Mouse (Mus musculus) heart, embryonic 12.5 days (tissue): ENCODE data around the gene Yipf2. TPM values are rescaled to one million over a fixed set of nuclear protein-coding genes. Genes with fewer than 3 reads are reported as not detected.
A peak's percentile ranks its signal among the peaks of the same experiment; 100 is the strongest.
"Not testable (repeated sequence)": the region's sequence is repeated elsewhere in the genome, so short reads cannot be mapped to it uniquely, and the experiment has no call there.

Experiments
- ATAC-seq: fragments of 200-750 bp; cut with Nextera tagmentation; 2 replicates; pipeline ENCODE4 v1.8.0; 2017; ENCODE audit warnings: moderate TSS enrichment, moderate library complexity; ENCODE audit not compliant: insufficient number of reproducible peaks, low FRiP score
- H3K27ac ChIP-seq: fragments of 300-500 bp; sonication (generic); 2 replicates; pipeline ENCODE4 v1.5.1; 2016; ENCODE audit warnings: mild to moderate bottlenecking, moderate library complexity; ENCODE audit not compliant: poor library complexity, severe bottlenecking
- H3K27me3 ChIP-seq: fragments of 300-500 bp; sonication (generic); replicated peaks from 2 replicates; pipeline ENCODE4 v1.6.1; 2016; ENCODE audit warnings: mild to moderate bottlenecking, moderate library complexity
- H3K36me3 ChIP-seq: fragments of 300-500 bp; sonication (generic); 2 replicates; pipeline ENCODE4 v1.6.1; 2016; ENCODE audit warnings: mild to moderate bottlenecking, moderate library complexity
- H3K4me1 ChIP-seq: fragments of 300-500 bp; sonication (generic); replicated peaks from 2 replicates; pipeline ENCODE4 v1.6.1; 2016; ENCODE audit warnings: mild to moderate bottlenecking
- H3K4me2 ChIP-seq: fragments of 300-500 bp; sonication (generic); 2 replicates; pipeline ENCODE4 v1.6.1; 2016; ENCODE audit warnings: mild to moderate bottlenecking, moderate library complexity
- H3K4me3 ChIP-seq: fragments of 300-500 bp; sonication (generic); 2 replicates; pipeline ENCODE4 v1.5.1; 2016; ENCODE audit warnings: mild to moderate bottlenecking
- H3K9ac ChIP-seq: fragments of 300-500 bp; sonication (generic); 2 replicates; pipeline ENCODE4 v1.6.1; 2016; ENCODE audit warnings: mild to moderate bottlenecking, moderate library complexity
- H3K9me3 ChIP-seq: fragments of 300-500 bp; sonication (generic); replicated peaks from 2 replicates; pipeline ENCODE4 v1.6.1; 2016; ENCODE audit warnings: mild to moderate bottlenecking, moderate library complexity
- WGBS: fragments of 180-500 bp; shearing (Covaris S2); methylation state at CpG from one replicate; pipeline ENCODE4 v1.1.7; 2016; 5-methylcytosine and 5-hydroxymethylcytosine counted together
- polyA plus RNA-seq: library from polyadenylated mRNA; unstranded; fragments of >200 nt; fragmentation: Nextera tagmentation; extraction: Ambion mirVana; gene quantifications from 2 replicates; pipeline ENCODE4 v1.2.1, GENCODE M21; 2016

Gene Yipf2
- polyA plus RNA-seq, 1 experiment from 2014 or later, result 14.8 TPM

- peaks cover 31% of the 10 kb centered on the region for H3K36me3 ChIP-seq
- no peak overlapping the region for H3K4me2 ChIP-seq
- H3K9ac ChIP-seq, result no peak overlapping the region
- H3K9me3 ChIP-seq, result no peaks in the 10 kb centered on the region
- H3K4me3 ChIP-seq, result no peak overlapping the region
- H3K4me1 ChIP-seq, result peaks cover 51% of the 10 kb centered on the region
- no peak for ATAC-seq
- 92% methylated on average over 2 of the region's 2 CpGs for WGBS
- peak overlapping the region; percentile 0; the same call in 1 of the 2 replicates for H3K27ac ChIP-seq
- no peaks in the 10 kb centered on the region for H3K27me3 ChIP-seq
Measured at GRCm38 (mm10) chr9:21556996-21557395, 35.6 kb downstream of the Yipf2 start.

- no peak overlapping the region for H3K4me3 ChIP-seq
Measured at GRCm38 (mm10) chr9:21555198-21555742, 37.4 kb downstream of the Yipf2 start.

DNA sequence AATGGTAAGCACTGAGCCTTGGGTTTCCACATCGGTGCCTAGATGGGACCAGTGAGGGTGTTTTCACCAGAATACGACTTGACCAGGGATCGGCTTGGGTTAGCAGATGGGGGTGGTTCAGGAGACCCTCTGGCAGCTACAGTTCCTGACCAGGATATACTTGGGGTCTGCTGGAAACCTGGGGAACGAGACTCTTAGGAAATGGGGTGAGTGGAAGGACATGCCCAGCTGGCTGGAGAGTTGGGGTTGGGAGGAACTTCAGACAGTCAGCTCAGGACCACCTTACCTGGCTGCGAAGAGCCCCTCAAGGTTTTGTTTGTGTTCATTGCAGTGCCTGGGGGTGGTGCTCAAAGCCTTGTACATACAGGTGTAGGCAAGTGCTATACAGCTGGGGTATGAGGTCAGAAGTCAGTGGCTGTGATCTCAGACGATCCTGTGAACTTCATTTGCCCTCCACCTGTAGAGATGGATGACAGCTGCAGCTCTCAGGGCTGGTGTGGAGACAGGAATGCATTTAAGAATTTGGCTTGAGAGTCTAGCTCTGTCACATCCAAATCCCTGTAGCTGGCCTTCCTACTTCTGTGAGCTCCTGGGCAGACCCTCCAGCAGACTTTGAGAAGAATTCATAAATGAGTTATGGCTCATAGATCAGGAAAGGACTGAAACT lies 38.9 kb downstream of the Yipf2 start:
- H3K27ac ChIP-seq, result no peak overlapping the region
- H3K4me2 ChIP-seq, result no peak overlapping the region
- no peak overlapping the region for H3K4me3 ChIP-seq
- no peak overlapping the region for H3K9ac ChIP-seq
- no peaks in the 10 kb centered on the region for H3K27me3 ChIP-seq
- H3K9me3 ChIP-seq, result no peaks in the 10 kb centered on the region
- peaks cover 45% of the 10 kb centered on the region for H3K4me1 ChIP-seq
- H3K36me3 ChIP-seq, result peaks cover 36% of the 10 kb centered on the region
- WGBS, result 86% methylated on average over 6 of the region's 6 CpGs
- ATAC-seq, result no peak

More at GRCm38 (mm10) chr9:21555198-21555742, 37.4 kb downstream of the Yipf2 start:
- WGBS, result 81% methylated on average over 6 of the region's 6 CpGs
- Histone ChIP-seq H3K9me3 (no peaks in the 10 kb centered on the region), H3K4me1 (peaks cover 51% of the 10 kb centered on the region), H3K36me3 (peaks cover 33% of the 10 kb centered on the region), H3K4me2 (no peak overlapping the region), H3K27me3 (no peaks in the 10 kb centered on the region), H3K27ac (no peak overlapping the region), H3K9ac (no peak overlapping the region)
- ATAC-seq, result no peak

- H3K9me3 ChIP-seq, result no peaks in the 10 kb centered on the region
- H3K9ac ChIP-seq, result no peak overlapping the region
- H3K36me3 ChIP-seq, result peaks cover 36% of the 10 kb centered on the region
- 94% methylated on average over 2 of the region's 2 CpGs for WGBS
- H3K27me3 ChIP-seq, result no peaks in the 10 kb centered on the region
- H3K4me1 ChIP-seq, result peaks cover 32% of the 10 kb centered on the region
- no peak overlapping the region for H3K4me3 ChIP-seq
- no peak overlapping the region for H3K27ac ChIP-seq
- no peak for ATAC-seq
- no peak overlapping the region for H3K4me2 ChIP-seq
Measured at GRCm38 (mm10) chr9:21551049-21551448, 41.6 kb downstream of the Yipf2 start.

GRCm38 (mm10) chr9:21547075-21547941 lies 45.3 kb downstream of the Yipf2 start:
- WGBS, result under 1% methylated on average over 52 of the region's 66 CpGs
- H3K27ac ChIP-seq, result peak overlapping the region; percentile 95
- ATAC-seq, result peak; percentile 54

DNA sequence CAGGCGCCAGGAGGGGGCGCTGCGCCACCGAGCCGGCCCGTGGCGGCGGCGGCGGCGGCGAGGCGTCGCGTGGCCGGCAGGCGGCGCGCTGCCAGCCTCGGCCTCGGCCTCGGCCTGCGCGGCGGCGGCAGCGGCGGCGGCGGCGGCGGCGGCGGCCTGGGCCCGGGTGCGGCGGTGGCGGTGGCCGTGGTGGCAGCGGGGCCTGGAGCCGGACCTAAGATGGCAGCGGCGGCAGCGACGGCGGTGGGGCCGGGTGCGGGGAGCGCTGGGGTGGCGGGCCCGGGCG lies 45.9 kb downstream of the Yipf2 start, which contains the start of gene Carm1:
Gene Carm1, plus strand, starts transcription at position 106 of the 286 bp plus-strand sequence.
- H3K4me3 ChIP-seq, result peak within 1 kb of the TSS; percentile 86
- H3K27me3 ChIP-seq, result no peaks in the 10 kb centered on the region
- peak within 1 kb of the TSS; percentile 83 for H3K4me2 ChIP-seq
- no peak for ATAC-seq
- H3K9me3 ChIP-seq, result no peaks in the 10 kb centered on the region
- H3K4me1 ChIP-seq, result peaks cover 15% of the 10 kb centered on the region
- H3K36me3 ChIP-seq, result peaks cover 17% of the 10 kb centered on the region
- 26% methylated on average over 52 of the region's 52 CpGs for WGBS
- peak within 1 kb of the TSS; percentile 95 for H3K27ac ChIP-seq
- H3K9ac ChIP-seq, result peak within 1 kb of the TSS; percentile 91

More at GRCm38 (mm10) chr9:21547075-21547941, 45.3 kb downstream of the Yipf2 start:
- Histone ChIP-seq H3K4me2 (peak overlapping the region; percentile 83), H3K27me3 (no peaks in the 10 kb centered on the region), H3K9ac (peak overlapping the region; percentile 91), H3K36me3 (peaks cover 20% of the 10 kb centered on the region), H3K4me1 (peaks cover 15% of the 10 kb centered on the region), H3K9me3 (no peaks in the 10 kb centered on the region), H3K4me3 (peak overlapping the region; percentile 86)

GRCm38 (mm10) chr9:21545916-21546788 lies 46.5 kb downstream of the Yipf2 start:
- Histone ChIP-seq H3K9ac (peak overlapping the region; percentile 64), H3K4me3 (peak overlapping the region; percentile 86), H3K27ac (peak overlapping the region; percentile 85), H3K9me3 (no peaks in the 10 kb centered on the region), H3K4me1 (peaks cover 15% of the 10 kb centered on the region), H3K36me3 (peaks cover 13% of the 10 kb centered on the region), H3K27me3 (no peaks in the 10 kb centered on the region), H3K4me2 (peak overlapping the region; percentile 75)
- peak; percentile 96 for ATAC-seq
- WGBS, result under 1% methylated on average over 66 of the region's 67 CpGs

DNA sequence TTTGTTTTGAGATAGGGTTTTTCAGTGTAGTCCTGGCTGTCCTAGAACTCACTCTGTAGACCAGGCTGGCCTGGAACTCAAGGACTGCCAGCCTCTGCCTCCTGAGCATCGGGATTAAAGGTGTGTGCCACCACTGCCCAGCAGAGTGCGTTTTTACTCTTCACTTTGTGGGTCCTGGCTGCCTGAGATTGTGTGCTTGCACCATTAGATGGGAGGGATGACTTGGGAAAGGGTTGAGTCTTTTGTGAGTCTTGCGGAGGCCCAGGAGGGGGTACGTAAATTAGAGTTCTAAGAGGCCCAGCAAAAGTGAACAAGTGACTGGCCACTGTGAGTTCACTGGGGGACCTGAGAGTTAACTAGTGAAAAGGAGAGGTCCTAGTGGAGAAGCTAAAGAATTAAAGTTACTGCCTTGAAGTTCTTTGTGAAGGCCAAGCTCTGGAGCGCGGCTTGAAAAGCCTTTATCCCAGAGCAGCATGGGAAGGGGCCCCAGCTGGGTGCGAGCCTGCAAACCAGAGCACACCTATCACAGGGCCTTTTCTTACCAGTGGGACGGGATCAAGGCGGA lies 47.2 kb downstream of the Yipf2 start:
- Histone ChIP-seq H3K4me2 (peak overlapping the region; percentile 75), H3K4me3 (peak overlapping the region; percentile 86), H3K27me3 (no peaks in the 10 kb centered on the region), H3K36me3 (peaks cover 8% of the 10 kb centered on the region; the same call in 1 of the 2 replicates), H3K9ac (peak overlapping the region; percentile 64), H3K4me1 (peaks cover 15% of the 10 kb centered on the region), H3K27ac (peak overlapping the region; percentile 85), H3K9me3 (no peaks in the 10 kb centered on the region)
- WGBS, result 16% methylated on average over 9 of the region's 9 CpGs
- peak; percentile 43 for ATAC-seq

GRCm38 (mm10) chr9:21542001-21542400 lies 50.6 kb downstream of the Yipf2 start:
- not testable (repeated sequence) for H3K4me3 ChIP-seq

DNA sequence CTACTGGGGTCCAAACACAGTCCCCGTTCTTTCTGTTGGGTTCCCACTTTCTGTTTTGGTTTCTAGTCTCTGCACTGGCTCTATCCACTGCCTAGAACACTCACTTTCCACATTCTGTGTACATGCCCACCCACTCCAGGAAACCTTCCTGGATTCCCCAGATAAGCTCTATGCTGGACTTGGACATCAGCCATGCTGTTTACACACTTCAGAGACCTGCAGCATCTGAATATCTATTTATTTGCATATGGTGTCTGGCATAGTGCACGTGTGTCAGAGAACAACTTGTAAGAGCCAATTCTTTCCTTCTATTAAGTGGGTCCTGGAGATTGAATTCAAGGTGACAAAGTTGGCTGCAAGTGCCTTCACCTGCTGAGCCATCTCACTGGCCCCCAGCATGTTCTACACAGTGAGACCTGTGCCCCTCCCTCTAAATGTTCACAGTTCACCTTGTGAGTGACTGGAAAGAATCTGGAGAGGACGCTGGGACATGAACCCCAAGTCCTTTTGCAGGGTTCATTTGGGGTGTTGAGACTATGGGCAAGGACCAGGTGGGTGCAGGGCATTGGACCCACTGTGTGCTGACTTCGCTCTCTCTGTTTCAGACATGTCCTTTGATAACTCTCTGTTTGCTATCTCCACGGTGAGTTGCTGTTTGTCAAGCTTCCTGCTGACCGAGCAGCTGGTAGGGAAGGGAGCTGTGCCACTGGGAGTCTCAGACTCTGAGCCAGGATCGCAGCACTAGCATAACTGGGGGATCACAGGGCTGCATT lies 52.5 kb downstream of the Yipf2 start:
- Histone ChIP-seq H3K9me3 (no peaks in the 10 kb centered on the region), H3K36me3 (no peaks in the 10 kb centered on the region), H3K27ac (no peak overlapping the region), H3K27me3 (no peaks in the 10 kb centered on the region), H3K4me3 (no peak overlapping the region), H3K4me1 (peaks cover 8% of the 10 kb centered on the region), H3K9ac (no peak overlapping the region), H3K4me2 (no peak overlapping the region)
- WGBS, result 59% methylated on average over 7 of the region's 7 CpGs
- no peak for ATAC-seq

More at GRCm38 (mm10) chr9:21542001-21542400, 50.6 kb downstream of the Yipf2 start:
- 82% methylated on average over 2 of the region's 2 CpGs for WGBS
- H3K27me3 ChIP-seq, H3K36me3 ChIP-seq, H3K4me2 ChIP-seq, H3K9ac ChIP-seq, ATAC-seq, H3K9me3 ChIP-seq, H3K27ac ChIP-seq: not testable (repeated sequence)
- H3K4me1 ChIP-seq, result peaks cover 11% of the 10 kb centered on the region
